Mouse (Mus musculus) cortical plate, adult 2 months (tissue): ENCODE results near the gene Orm3. TPM values are rescaled to one million over a fixed set of nuclear protein-coding genes. Genes with fewer than 3 reads are reported as not detected.
A peak's percentile ranks its signal among the peaks of the same experiment; 100 is the strongest.
"Not testable (repeated sequence)": the region's sequence is repeated elsewhere in the genome, so short reads cannot be mapped to it uniquely, and the experiment has no call there.

Experiments
- H3K27ac ChIP-seq: fragments of 200-500 bp; 2 replicates; pipeline ENCODE4 v1.5.1; 2012; ENCODE audit warnings: low read length, control low read depth, inconsistent platforms; ENCODE audit not compliant: insufficient read depth
- H3K4me1 ChIP-seq: fragments of 200-500 bp; 2 replicates; pipeline ENCODE4 v1.6.1; 2011; ENCODE audit warnings: low read length; ENCODE audit not compliant: control insufficient read depth, insufficient read depth
- H3K4me3 ChIP-seq: fragments of 200-500 bp; 2 replicates; pipeline ENCODE4 v1.5.1; 2011; ENCODE audit warnings: mild to moderate bottlenecking, low read length, control low read depth; ENCODE audit not compliant: insufficient read depth
- CTCF ChIP-seq: fragments of 200-500 bp; IDR thresholded peaks from 2 replicates; pipeline ENCODE4 v1.5.1; 2011; ENCODE audit warnings: mild to moderate bottlenecking, control low read depth, low read length; ENCODE audit not compliant: insufficient read depth; ENCODE audit errors: extremely low read depth
- POLR2A ChIP-seq: fragments of 200-500 bp; IDR thresholded peaks from 2 replicates; pipeline ENCODE4 v1.6.1; 2011; ENCODE audit warnings: mild to moderate bottlenecking, low read length, control low read depth; ENCODE audit not compliant: insufficient read depth; ENCODE audit errors: extremely low read depth
- polyA plus RNA-seq: library from polyadenylated mRNA; depleted of rRNA; stranded (reverse); fragments of >200 nt; gene quantifications from 2 replicates; pipeline ENCODE4 v1.2.3, GENCODE M21; 2012; rRNA removed

Orm3 gene
- not detected in 2 replicates for polyA plus RNA-seq

GRCm38 (mm10) chr4:63355877-63356665 is at the start of gene Orm3:
Gene Orm3 (plus strand): TSS chr4:63356162.
- Histone ChIP-seq H3K4me3 (no peak within 1 kb of the TSS), H3K4me1 (no peaks in the 10 kb centered on the region), H3K27ac (no peak within 1 kb of the TSS)
- TF ChIP-seq CTCF, result no peak

- peak; percentile 58 for TF ChIP-seq CTCF
- TF ChIP-seq POLR2A, result no peak
- Histone ChIP-seq H3K4me3 (no peak overlapping the region), H3K4me1 (no peaks in the 10 kb centered on the region), H3K27ac (no peak overlapping the region)
These were observed 48.5 kb upstream of the Orm3 start for GRCm38 (mm10) chr4:63307175-63308062.

GRCm38 (mm10) chr4:63308316-63308715 is 47.6 kb upstream of the Orm3 start:
- no peak for TF ChIP-seq POLR2A
- TF ChIP-seq CTCF, result no peak
- no peaks in the 10 kb centered on the region for H3K4me1 ChIP-seq

GRCm38 (mm10) chr4:63310247-63310855 is 45.6 kb upstream of the Orm3 start:
- Histone ChIP-seq H3K4me1 (no peaks in the 10 kb centered on the region), H3K4me3 (no peak overlapping the region), H3K27ac (no peak overlapping the region)
- TF ChIP-seq POLR2A (no peak), CTCF (no peak)

More at GRCm38 (mm10) chr4:63308316-63308715, 47.6 kb upstream of the Orm3 start:
- no peak overlapping the region for H3K27ac ChIP-seq
- H3K4me3 ChIP-seq, result no peak overlapping the region

DNA sequence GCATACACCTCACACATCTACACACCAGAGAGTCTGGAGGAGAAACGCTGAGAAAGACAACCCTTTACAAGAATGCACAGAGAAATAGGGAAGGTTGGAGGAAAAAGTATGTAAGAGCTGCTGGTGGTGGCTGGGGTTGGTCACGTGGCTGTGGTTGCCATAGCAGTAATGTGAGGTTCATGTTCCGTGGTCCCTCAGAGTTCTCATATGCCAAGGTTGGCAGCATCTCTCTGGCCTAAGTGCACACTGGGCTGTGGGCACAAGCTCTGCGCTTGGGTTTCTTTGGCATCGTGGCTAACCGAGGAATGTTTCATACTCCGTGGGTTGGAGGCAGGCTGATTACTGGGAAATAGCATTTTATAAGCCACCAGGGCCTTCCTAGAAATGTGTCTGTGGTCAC is 44.5 kb upstream of the Orm3 start:
- no peak overlapping the region for H3K27ac ChIP-seq
- TF ChIP-seq POLR2A, result no peak
- no peak for TF ChIP-seq CTCF
- H3K4me3 ChIP-seq, result no peak overlapping the region
- H3K4me1 ChIP-seq, result no peaks in the 10 kb centered on the region

DNA sequence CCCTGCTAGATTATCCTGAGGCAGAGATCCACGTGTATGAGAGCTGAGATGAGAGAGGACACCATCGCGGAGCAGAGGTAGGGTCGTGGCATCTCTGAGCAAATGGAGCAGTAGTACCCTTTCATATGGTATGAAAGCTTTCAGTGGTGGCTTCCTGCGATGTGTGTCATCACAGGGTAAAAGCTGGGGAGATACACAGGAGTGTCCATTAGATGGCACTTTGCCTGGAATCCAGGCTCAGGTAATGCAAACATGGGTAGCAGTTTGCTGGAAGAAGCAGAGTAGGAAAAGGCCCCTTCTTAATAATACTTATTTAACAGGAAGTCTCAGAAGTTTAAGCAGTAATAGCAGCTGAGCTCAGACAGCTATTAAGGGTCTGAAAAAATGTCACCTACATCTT is 41.9 kb upstream of the Orm3 start:
- Histone ChIP-seq H3K4me1 (no peaks in the 10 kb centered on the region), H3K4me3 (no peak overlapping the region), H3K27ac (no peak overlapping the region)
- TF ChIP-seq POLR2A (no peak), CTCF (no peak)

- TF ChIP-seq POLR2A (no peak), CTCF (no peak)
- H3K27ac ChIP-seq, result no peak overlapping the region
- no peak overlapping the region for H3K4me3 ChIP-seq
- no peaks in the 10 kb centered on the region for H3K4me1 ChIP-seq
These were observed 39.8 kb upstream of the Orm3 start for GRCm38 (mm10) chr4:63316076-63316746.

- not testable (repeated sequence) for H3K4me1 ChIP-seq, H3K4me3 ChIP-seq, H3K27ac ChIP-seq
- TF ChIP-seq CTCF, result peak; percentile 66
These were observed 36.4 kb upstream of the Orm3 start for GRCm38 (mm10) chr4:63319566-63319965.

GRCm38 (mm10) chr4:63323275-63323815 is 32.6 kb upstream of the Orm3 start:
- Histone ChIP-seq H3K4me1 (no peaks in the 10 kb centered on the region), H3K4me3 (no peak overlapping the region), H3K27ac (no peak overlapping the region)
- TF ChIP-seq CTCF (no peak), POLR2A (no peak)
